Comparison of ENCODE assay signal across 8 mouse cellular contexts in genomic region chr11:60809546-60809945, GRCm38 (mm10). TPM values are rescaled to one million over a fixed set of nuclear protein-coding genes. Genes with fewer than 3 reads are reported as not detected.
A peak's percentile ranks its signal among the peaks of the same experiment; 100 is the strongest.
DNase-seq lines count a peak whose midpoint lies in the region; ATAC-seq lines count a peak whose summit lies in the region.
"Had no signal": no experiment of that assay in that cellular context is flagged by ENCODE, and none has a peak within 500 bp of the region (broad histone marks: within the 10 kb centered on the region; RNA-seq: fewer than 3 reads in every experiment).

No protein-coding gene starts in this region.

- no peaks in the 10 kb centered on the region for H3K27me3 ChIP-seq in midbrain, embryonic 11.5 days (ENCODE audit: control insufficient read depth, insufficient read depth, low read length)
- H3K27me3 ChIP-seq in midbrain, embryonic 14.5 days (ENCODE audit: control insufficient read depth, insufficient read depth, low read length) = no peaks in the 10 kb centered on the region
- H3K27me3 ChIP-seq in forebrain, embryonic 12.5 days = no peaks in the 10 kb centered on the region
- no peaks in the 10 kb centered on the region for H3K27me3 ChIP-seq in kidney, embryonic 15.5 days
- H3K27me3 ChIP-seq in stomach, embryonic 14.5 days (ENCODE audit: control insufficient read depth, insufficient read depth, low read length) = no peaks in the 10 kb centered on the region

- H3K4me3 ChIP-seq in midbrain, embryonic 11.5 days (ENCODE audit: low read depth, low read length) = peak overlapping the region; percentile 40; the same call in 1 of the 2 replicates
- H3K4me3 ChIP-seq in midbrain, embryonic 14.5 days (replicated peaks; ENCODE audit: low read depth, low read length) = no peak overlapping the region
- peak overlapping the region; percentile 49 for H3K4me3 ChIP-seq in forebrain, embryonic 12.5 days (replicated peaks)
- H3K4me3 ChIP-seq in kidney, embryonic 15.5 days (replicated peaks) = peak overlapping the region; percentile 59
- H3K4me3 ChIP-seq in stomach, embryonic 14.5 days (ENCODE audit: low read depth, low read length) = peak overlapping the region; percentile 44

- H3K9ac ChIP-seq in midbrain, embryonic 11.5 days (ENCODE audit: low read length) = no peak overlapping the region
- H3K9ac ChIP-seq in midbrain, embryonic 14.5 days (replicated peaks; ENCODE audit: low read length) = no peak overlapping the region
- peak overlapping the region; percentile 38; the same call in 1 of the 2 replicates for H3K9ac ChIP-seq in forebrain, embryonic 12.5 days
- H3K9ac ChIP-seq in kidney, embryonic 15.5 days = peak overlapping the region; percentile 26; the same call in 1 of the 2 replicates
- H3K9ac ChIP-seq in stomach, embryonic 14.5 days (replicated peaks; ENCODE audit: low read depth, low read length) = no peak overlapping the region

- H3K4me1 ChIP-seq in midbrain, embryonic 11.5 days (ENCODE audit: control insufficient read depth, insufficient read depth, low read length) = peaks cover 8% of the 10 kb centered on the region; the same call in 1 of the 2 replicates
- no peaks in the 10 kb centered on the region for H3K4me1 ChIP-seq in midbrain, embryonic 14.5 days (ENCODE audit: control insufficient read depth, insufficient read depth, low read length)
- H3K4me1 ChIP-seq in forebrain, embryonic 12.5 days = peaks cover 26% of the 10 kb centered on the region
- H3K4me1 ChIP-seq in kidney, embryonic 15.5 days = peaks cover 33% of the 10 kb centered on the region
- peaks cover 20% of the 10 kb centered on the region; the same call in 1 of the 2 replicates for H3K4me1 ChIP-seq in stomach, embryonic 14.5 days (ENCODE audit: control insufficient read depth, insufficient read depth, low read length)

- no peak for DNase-seq in midbrain, embryonic 11.5 days (ENCODE audit: low spot score, missing footprints)
- no peak for DNase-seq in midbrain, embryonic 14.5 days
- no peak for DNase-seq in spleen, postnatal 36 days (ENCODE audit: low spot score in 2 of 2)
- DNase-seq: right cerebral cortex, adult 18-20 months had no signal

- no peak for ATAC-seq in midbrain, embryonic 11.5 days (ENCODE audit: low FRiP score)
- ATAC-seq in midbrain, embryonic 14.5 days (ENCODE audit: low FRiP score, low TSS enrichment) = no peak
- no peak for ATAC-seq in forebrain, embryonic 12.5 days (ENCODE audit: low FRiP score)
- ATAC-seq in kidney, embryonic 15.5 days (replicated peaks; ENCODE audit: low FRiP score) = no peak
- ATAC-seq in stomach, embryonic 14.5 days (ENCODE audit: insufficient number of reproducible peaks, insufficient read depth, low FRiP score, low read depth) = no peak
- no peak for ATAC-seq in monocyte, adult 5-6 weeks (replicated peaks; ENCODE audit: insufficient number of reproducible peaks, low FRiP score, low TSS enrichment, poor library complexity, severe bottlenecking)

- no peak overlapping the region for H3K27ac ChIP-seq in midbrain, embryonic 11.5 days (ENCODE audit: low read depth, low read length)
- H3K27ac ChIP-seq in midbrain, embryonic 14.5 days (replicated peaks; ENCODE audit: low read depth, low read length) = no peak overlapping the region
- no peak overlapping the region for H3K27ac ChIP-seq in forebrain, embryonic 12.5 days
- peak overlapping the region; percentile 72 for H3K27ac ChIP-seq in kidney, embryonic 15.5 days
- no peak overlapping the region for H3K27ac ChIP-seq in stomach, embryonic 14.5 days (ENCODE audit: low read length)

- no peaks in the 10 kb centered on the region for H3K36me3 ChIP-seq in midbrain, embryonic 11.5 days (ENCODE audit: control insufficient read depth, insufficient read depth, low read length)
- H3K36me3 ChIP-seq in midbrain, embryonic 14.5 days (ENCODE audit: control insufficient read depth, insufficient read depth, low read length) = no peaks in the 10 kb centered on the region
- no peaks in the 10 kb centered on the region for H3K36me3 ChIP-seq in forebrain, embryonic 12.5 days (replicated peaks)
- H3K36me3 ChIP-seq in kidney, embryonic 15.5 days = 0 out of 2 replicates have a peak, but pooled peaks cover 3% of the 10 kb centered on the region
- no peaks in the 10 kb centered on the region for H3K36me3 ChIP-seq in stomach, embryonic 14.5 days (ENCODE audit: control insufficient read depth, insufficient read depth, low read length)

- no peaks in the 10 kb centered on the region for H3K9me3 ChIP-seq in midbrain, embryonic 11.5 days (ENCODE audit: control insufficient read depth, low read length)
- no peaks in the 10 kb centered on the region for H3K9me3 ChIP-seq in midbrain, embryonic 14.5 days (ENCODE audit: control insufficient read depth, low read length)
- no peaks in the 10 kb centered on the region for H3K9me3 ChIP-seq in forebrain, embryonic 12.5 days
- no peaks in the 10 kb centered on the region for H3K9me3 ChIP-seq in kidney, embryonic 15.5 days (replicated peaks)
- no peaks in the 10 kb centered on the region for H3K9me3 ChIP-seq in stomach, embryonic 14.5 days (ENCODE audit: control insufficient read depth, low read depth, low read length)

- WGBS in midbrain, embryonic 11.5 days = 71% methylated on average over 1 of the region's 1 CpGs
- WGBS in midbrain, embryonic 14.5 days = 65% methylated on average over 1 of the region's 1 CpGs
- WGBS in forebrain, embryonic 12.5 days = 71% methylated on average over 1 of the region's 1 CpGs
- 44% methylated on average over 1 of the region's 1 CpGs for WGBS in kidney, embryonic 15.5 days
- 43% methylated on average over 1 of the region's 1 CpGs for WGBS in stomach, embryonic 14.5 days

- peak overlapping the region; percentile 65 for H3K4me2 ChIP-seq in midbrain, embryonic 11.5 days
- no peak overlapping the region for H3K4me2 ChIP-seq in midbrain, embryonic 14.5 days (ENCODE audit: low read length)
- peak overlapping the region; percentile 77 for H3K4me2 ChIP-seq in forebrain, embryonic 12.5 days
- H3K4me2 ChIP-seq in kidney, embryonic 15.5 days = peak overlapping the region; percentile 90
- peak overlapping the region; percentile 72 for H3K4me2 ChIP-seq in stomach, embryonic 14.5 days (replicated peaks; ENCODE audit: low read depth, low read length)

RNA-seq across cellular contexts. Expression of gene Shmt1, which starts 2.0 kb away (rescaled TPM):
- polyA plus RNA-seq in midbrain, embryonic 11.5 days (2014; fragmentation: Nextera tagmentation; extraction: Ambion mirVana) = 46.2 and 51.7 TPM in 2 replicates
- polyA plus RNA-seq in midbrain, embryonic 14.5 days (2014; fragmentation: Nextera tagmentation; extraction: Ambion mirVana) = 4.8 and 6.7 TPM in 2 replicates
- polyA plus RNA-seq in forebrain, embryonic 12.5 days (2016; fragmentation: Nextera tagmentation; extraction: Ambion mirVana) = 49.9 and 52.6 TPM in 2 replicates
- 72.5 and 79.3 TPM in 2 replicates for polyA plus RNA-seq in kidney, embryonic 15.5 days (2015; fragmentation: Nextera tagmentation; extraction: Ambion mirVana)
- polyA plus RNA-seq in stomach, embryonic 14.5 days (2014; fragmentation: Nextera tagmentation; extraction: Ambion mirVana) = 65.1 and 66.8 TPM in 2 replicates
- total RNA-seq in monocyte, adult 5-6 weeks (2017) = 0.58 to 7.1 TPM (median 3.8 TPM) in 3 replicates

RNA-seq across cellular contexts. Expression of gene Dhrs7b, which starts 20.9 kb away (rescaled TPM):
- 25.9 and 27.2 TPM in 2 replicates for polyA plus RNA-seq in midbrain, embryonic 11.5 days (2014; fragmentation: Nextera tagmentation; extraction: Ambion mirVana)
- 27.0 and 30.7 TPM in 2 replicates for polyA plus RNA-seq in midbrain, embryonic 14.5 days (2014; fragmentation: Nextera tagmentation; extraction: Ambion mirVana)
- 23.5 and 27.2 TPM in 2 replicates for polyA plus RNA-seq in forebrain, embryonic 12.5 days (2016; fragmentation: Nextera tagmentation; extraction: Ambion mirVana)
- polyA plus RNA-seq in kidney, embryonic 15.5 days (2015; fragmentation: Nextera tagmentation; extraction: Ambion mirVana) = 36.0 and 38.2 TPM in 2 replicates
- 36.9 and 37.2 TPM in 2 replicates for polyA plus RNA-seq in stomach, embryonic 14.5 days (2014; fragmentation: Nextera tagmentation; extraction: Ambion mirVana)
- total RNA-seq in monocyte, adult 5-6 weeks (2017) = 13.4 to 21.7 TPM (median 18.0 TPM) in 3 replicates

RNA-seq across cellular contexts. Expression of gene Smcr8, which starts 32.2 kb away (rescaled TPM):
- polyA plus RNA-seq in midbrain, embryonic 11.5 days (2014; fragmentation: Nextera tagmentation; extraction: Ambion mirVana) = 9.2 and 10.1 TPM in 2 replicates
- 8.8 and 9.4 TPM in 2 replicates for polyA plus RNA-seq in midbrain, embryonic 14.5 days (2014; fragmentation: Nextera tagmentation; extraction: Ambion mirVana)
- 11.0 and 11.5 TPM in 2 replicates for polyA plus RNA-seq in forebrain, embryonic 12.5 days (2016; fragmentation: Nextera tagmentation; extraction: Ambion mirVana)
- polyA plus RNA-seq in kidney, embryonic 15.5 days (2015; fragmentation: Nextera tagmentation; extraction: Ambion mirVana) = 6.3 and 6.8 TPM in 2 replicates
- polyA plus RNA-seq in stomach, embryonic 14.5 days (2014; fragmentation: Nextera tagmentation; extraction: Ambion mirVana) = 7.0 and 7.8 TPM in 2 replicates
- 13.8 to 29.7 TPM (median 16.2 TPM) in 3 replicates for total RNA-seq in monocyte, adult 5-6 weeks (2017)

RNA-seq across cellular contexts. Expression of gene Top3a, which starts 32.4 kb away (rescaled TPM):
- 16.0 and 17.4 TPM in 2 replicates for polyA plus RNA-seq in midbrain, embryonic 11.5 days (2014; fragmentation: Nextera tagmentation; extraction: Ambion mirVana)
- 7.4 and 9.3 TPM in 2 replicates for polyA plus RNA-seq in midbrain, embryonic 14.5 days (2014; fragmentation: Nextera tagmentation; extraction: Ambion mirVana)
- polyA plus RNA-seq in forebrain, embryonic 12.5 days (2016; fragmentation: Nextera tagmentation; extraction: Ambion mirVana) = 20.5 and 21.1 TPM in 2 replicates
- polyA plus RNA-seq in kidney, embryonic 15.5 days (2015; fragmentation: Nextera tagmentation; extraction: Ambion mirVana) = 17.3 TPM in 2 replicates
- 13.8 and 14.7 TPM in 2 replicates for polyA plus RNA-seq in stomach, embryonic 14.5 days (2014; fragmentation: Nextera tagmentation; extraction: Ambion mirVana)
- total RNA-seq in monocyte, adult 5-6 weeks (2017) = 13.7 to 17.6 TPM (median 15.4 TPM) in 3 replicates

Comparison
In these comparisons a context has a peak if more than half of its experiments do, and no peak if none do; other contexts are left out.
1. H3K9ac ChIP-seq: peak in forebrain, embryonic 12.5 days (single experiment) and kidney, embryonic 15.5 days (single experiment); none in midbrain, embryonic 11.5 days (single experiment), midbrain, embryonic 14.5 days (single experiment) and stomach, embryonic 14.5 days (single experiment).